Mouse (Mus musculus) left cerebral cortex, adult 18-20 months (tissue): ENCODE data around the gene Cbs. TPM values are rescaled to one million over a fixed set of nuclear protein-coding genes. Genes with fewer than 3 reads are reported as not detected.

ENCODE experiments used
- microRNA-seq, 2 experiments: library from miRNA; unstranded; fragments of <30 nt; microRNA quantifications; one replicate each; pipeline ENCODE4 v1.2.0; 2021
- total RNA-seq, 2 experiments: library from RNA; stranded (reverse); gene quantifications; 2 replicates each; pipeline ENCODE4 v1.2.3; 2021

Cbs gene
- total RNA-seq, 2 experiments from 2014 or later, result 36.4 to 37.2 TPM

Small RNA genes within 50 kb of the gene (microRNA-seq; reads per million reads assigned to microRNA genes)
- gene Gm24970, result 0.21 to 0.75 reads per million in 2 experiments

Other genes with a start within 250 kb of the Cbs start
- 10 to 100 TPM; 22.7 to 24.3 TPM for gene Wdr4, start 117.3 kb downstream of the Cbs start, total RNA-seq
- 100 to 1,000 TPM; 232 to 236 TPM for gene Ndufv3, start 117.1 kb downstream of the Cbs start, total RNA-seq
- gene Pknox1, start 72.5 kb downstream of the Cbs start, total RNA-seq, result 10 to 100 TPM; 15.5 to 16.7 TPM
- 100 to 1,000 TPM; 118 to 119 TPM for gene U2af1, start 21.7 kb upstream of the Cbs start, total RNA-seq
- gene Cryaa, start 40.6 kb upstream of the Cbs start, total RNA-seq, result under 1 TPM in 1 of 2 experiments, not detected in 1; 0.30 TPM
- gene Sik1, start 218.6 kb upstream of the Cbs start, total RNA-seq, result 10 to 100 TPM; 28.3 to 37.8 TPM